Mouse (Mus musculus) mouse embryonic stem cell (cell line): ENCODE measurements around the gene Egln1.

Source experiments
- in situ Hi-C, 2 experiments: fragments of 300-500 bp; cut with MboI; formaldehyde crosslinking; loops; 1 replicate in 1 of 2; 3 replicates in 1 of 2; pipeline ENCODE4 v1.14.3; 2019 to 2020; ENCODE audit warnings: low sequenced_read_pairs in 2 of 2, low pct_unique_long_range_greater_than_20kb in 1 of 2, mixed read lengths in 1 of 2; ENCODE audit not compliant: unreplicated experiment in 1 of 2

Egln1 gene

GRCm38 (mm10) chr8:124950069-124950456 is 939 bp upstream of the Egln1 start:
- in situ Hi-C loops: no loop called here

GRCm38 (mm10) chr8:124948733-124949111 is 402 bp downstream of the Egln1 start:
- in situ Hi-C loops: no loop called here

GRCm38 (mm10) chr8:124947865-124948732 is 1.0 kb downstream of the Egln1 start:
- in situ Hi-C loops: no loop called here

GRCm38 (mm10) chr8:124944406-124944805 is 4.7 kb downstream of the Egln1 start:
- in situ Hi-C loops: no loop called here

- in situ Hi-C loops: no loop called here
Measured at GRCm38 (mm10) chr8:124943801-124944200, 5.3 kb downstream of the Egln1 start.

- in situ Hi-C loops: no loop called here
Measured at GRCm38 (mm10) chr8:124937293-124937692, 11.8 kb downstream of the Egln1 start.

- in situ Hi-C loops: no loop called here
Measured at GRCm38 (mm10) chr8:124936699-124937098, 12.4 kb downstream of the Egln1 start.

GRCm38 (mm10) chr8:124935116-124935515 is 14.0 kb downstream of the Egln1 start:
- in situ Hi-C loops: no loop called here

- in situ Hi-C loops: no loop called here
Measured at GRCm38 (mm10) chr8:124932435-124932834, 16.7 kb downstream of the Egln1 start.

GRCm38 (mm10) chr8:124930649-124931048 is 18.5 kb downstream of the Egln1 start:
- in situ Hi-C loops: no loop called here

GRCm38 (mm10) chr8:124930086-124930485 is 19.0 kb downstream of the Egln1 start:
- in situ Hi-C loops: no loop called here

GRCm38 (mm10) chr8:124929006-124929405 is 20.1 kb downstream of the Egln1 start:
- in situ Hi-C loops: no loop called here

- in situ Hi-C loops: no loop called here
Measured at GRCm38 (mm10) chr8:124926351-124926771, 22.8 kb downstream of the Egln1 start.

- in situ Hi-C loops: no loop called here
Measured at GRCm38 (mm10) chr8:124925544-124926266, 23.4 kb downstream of the Egln1 start.

- in situ Hi-C loops: no loop called here
Measured at GRCm38 (mm10) chr8:124923971-124924652, 25.0 kb downstream of the Egln1 start.

GRCm38 (mm10) chr8:124922490-124923089 is 26.5 kb downstream of the Egln1 start:
- in situ Hi-C loops: no loop called here

- in situ Hi-C loops: no loop called here
Measured at GRCm38 (mm10) chr8:124921369-124922279, 27.5 kb downstream of the Egln1 start.
